Mouse (Mus musculus) adrenal gland, postnatal 14 days (tissue): Measurements from ENCODE around the gene Tada1. TPM values are rescaled to one million over a fixed set of nuclear protein-coding genes. Genes with fewer than 3 reads are reported as not detected.
A peak's percentile ranks its signal among the peaks of the same experiment; 100 is the strongest.

Experiments
- DNase-seq: peaks from one replicate; pipeline ENCODE4 v3.0.0; 2021; ENCODE audit warnings: mixed read lengths
- total RNA-seq: library from RNA; stranded (reverse); gene quantifications from 2 replicates; pipeline ENCODE4 v1.2.3, GENCODE M21; 2021

The Tada1 gene
- total RNA-seq, 1 experiment from 2014 or later, result 18.1 TPM

- DNase-seq, result no peak
These were observed 5.7 kb downstream of the Tada1 start for GRCm38 (mm10) chr1:166384614-166385013.

DNA sequence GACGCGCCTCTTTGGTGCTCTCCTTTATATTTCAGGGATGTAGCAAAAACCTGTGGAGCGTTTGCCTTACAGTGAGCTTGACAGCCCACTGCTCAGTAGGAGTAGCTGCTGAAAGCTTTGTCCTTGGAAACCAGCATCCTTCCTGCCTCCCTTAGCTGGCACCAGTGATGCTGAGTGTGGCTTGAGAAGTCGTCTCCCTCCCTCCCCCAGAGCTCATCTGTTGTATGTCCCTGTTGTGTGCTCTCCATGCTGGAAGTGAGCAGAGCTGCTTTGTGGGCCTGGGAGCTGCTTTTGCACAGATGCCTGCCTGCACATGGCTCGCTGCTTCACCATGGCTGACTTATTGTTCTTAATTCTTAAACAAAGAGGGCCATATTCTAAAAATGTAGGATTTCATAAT, 6.5 kb downstream of the Tada1 start:
- no peak for DNase-seq

DNA sequence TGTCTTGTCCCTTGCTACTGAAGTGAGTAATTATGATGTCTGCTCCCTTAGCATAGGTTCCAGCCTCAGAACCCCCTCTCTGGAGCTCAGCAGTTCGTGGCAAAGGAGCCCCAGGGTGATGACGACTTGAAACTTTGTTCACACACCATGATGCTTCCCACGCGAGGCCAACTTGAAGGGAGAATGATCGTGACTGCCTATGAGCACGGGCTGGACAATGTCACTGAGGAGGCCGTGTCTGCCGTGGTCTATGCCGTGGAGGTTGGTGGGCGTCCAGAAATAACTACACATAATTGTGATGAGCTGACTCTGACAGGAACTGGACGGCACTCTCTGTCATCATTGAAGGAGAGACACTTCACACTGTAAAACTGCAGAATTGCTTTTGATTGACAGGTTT, 9.6 kb downstream of the Tada1 start:
- DNase-seq, result no peak

GRCm38 (mm10) chr1:166389406-166390125, 10.7 kb downstream of the Tada1 start:
- no peak for DNase-seq

- DNase-seq, result no peak
These were observed 12.8 kb downstream of the Tada1 start for GRCm38 (mm10) chr1:166391671-166392070.

GRCm38 (mm10) chr1:166394770-166395169, 15.9 kb downstream of the Tada1 start:
- DNase-seq, result no peak

DNA sequence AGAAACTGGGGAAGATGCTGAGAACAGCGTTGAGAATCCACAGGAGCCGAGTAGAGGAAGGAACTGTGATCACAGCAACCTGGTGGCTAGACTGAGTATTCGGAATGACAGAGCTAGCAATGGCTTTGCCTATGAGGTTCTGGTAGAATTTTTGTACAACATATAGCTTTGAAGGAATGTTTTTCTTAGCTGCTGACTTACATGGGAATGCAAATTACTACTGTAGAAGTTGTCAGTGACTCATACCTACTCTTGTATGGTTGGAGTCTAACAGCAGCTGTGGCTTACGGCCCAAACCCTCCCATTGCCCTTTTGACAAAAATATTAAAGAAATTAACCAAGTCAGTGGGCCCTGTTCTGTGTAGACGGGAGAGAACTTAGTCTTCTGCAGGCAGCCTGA, 16.8 kb downstream of the Tada1 start:
- no peak for DNase-seq

DNA sequence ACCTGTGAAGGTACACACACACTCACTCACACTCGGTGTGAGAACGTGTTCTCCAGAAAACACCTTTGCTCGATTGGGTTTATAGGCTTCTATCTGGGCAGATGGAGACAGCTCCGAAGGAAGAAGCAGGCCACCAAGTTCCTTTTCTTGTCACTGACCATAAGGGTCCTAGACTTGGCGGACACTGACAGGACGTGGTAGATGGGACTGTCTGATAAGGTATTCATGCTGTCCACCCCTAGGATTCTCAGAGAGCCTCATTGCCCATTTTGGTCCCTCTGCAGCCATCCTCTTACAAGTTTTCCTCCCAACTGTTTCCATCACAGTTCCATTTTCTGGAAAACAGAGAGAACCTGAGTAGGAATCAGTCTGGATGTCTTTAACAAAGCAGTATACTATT, 17.5 kb downstream of the Tada1 start:
- no peak for DNase-seq

- no peak for DNase-seq
These were observed 22.6 kb downstream of the Tada1 start for GRCm38 (mm10) chr1:166401455-166401854.

DNA sequence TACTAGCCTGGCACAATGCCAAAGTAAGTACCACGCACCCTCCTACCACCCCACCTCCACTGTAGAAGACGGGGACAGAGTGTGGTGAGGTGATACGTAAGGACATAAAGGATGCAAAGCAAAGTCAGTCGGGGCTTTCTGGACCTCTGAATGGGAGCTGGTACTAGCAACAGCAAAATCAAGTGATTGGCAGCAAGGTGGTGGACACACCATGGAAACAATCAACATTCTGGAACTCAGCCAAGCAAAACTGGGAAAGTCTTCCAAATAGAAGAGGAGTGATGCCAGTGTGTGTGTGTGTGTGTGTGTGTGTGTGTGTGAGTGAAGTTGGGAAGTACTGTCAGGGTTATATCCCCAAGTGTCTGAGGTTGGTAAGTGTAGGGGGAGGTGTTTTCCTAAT, 23.1 kb downstream of the Tada1 start:
- DNase-seq, result no peak

DNA sequence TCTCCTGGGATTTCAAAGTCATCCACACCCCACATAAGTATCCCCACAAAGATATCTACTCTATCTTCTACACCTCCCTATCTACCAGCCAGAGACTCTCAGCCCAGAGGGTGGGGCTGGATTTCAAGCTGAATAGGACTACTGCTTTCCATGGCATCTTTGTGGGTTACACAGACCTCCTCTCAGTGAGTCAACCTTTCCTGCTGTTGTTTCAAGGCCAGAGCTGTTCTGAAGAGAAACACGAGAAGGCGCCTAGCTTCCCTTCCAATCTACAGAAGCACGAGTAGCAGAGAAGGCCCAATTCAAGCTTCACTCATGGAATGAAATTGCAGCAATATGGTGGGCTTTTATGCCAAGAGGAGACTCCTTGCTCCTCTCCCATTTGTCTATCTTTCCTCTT, 24.9 kb downstream of the Tada1 start:
- peak; percentile 36 for DNase-seq

- DNase-seq, result peak; percentile 72
These were observed 30.3 kb downstream of the Tada1 start for GRCm38 (mm10) chr1:166409177-166409700.

DNA sequence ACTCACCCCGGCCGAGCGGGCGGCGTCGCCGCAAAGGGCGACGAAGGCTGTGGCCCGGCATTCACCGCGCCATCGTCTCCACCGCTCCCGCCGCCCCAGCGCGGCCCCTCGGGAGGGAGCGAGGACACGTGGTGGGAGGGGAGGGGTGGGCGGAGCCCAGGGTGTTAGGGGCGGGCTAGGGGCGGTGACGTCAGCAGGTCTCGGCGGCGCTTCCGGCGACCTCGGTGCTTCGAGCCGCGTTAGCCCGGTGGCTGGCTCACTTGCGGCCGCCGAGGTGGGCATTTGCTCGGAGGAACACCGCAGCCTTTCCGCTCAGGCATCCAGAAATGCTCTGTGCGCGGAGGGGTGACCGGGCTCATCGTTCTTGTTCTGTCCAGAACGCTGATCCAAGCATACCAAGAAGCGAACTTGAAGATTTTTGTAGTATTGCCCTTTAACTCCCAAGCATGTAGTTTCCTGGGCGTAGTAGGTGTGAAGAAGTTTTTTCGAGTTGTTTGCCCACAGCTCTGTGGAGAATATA, 30.9 kb downstream of the Tada1 start, which contains the start of gene Pogk:
TSS of gene Pogk (minus strand) at position 163 of the 520 bp plus-strand sequence.
- peak; percentile 90 for DNase-seq

DNA sequence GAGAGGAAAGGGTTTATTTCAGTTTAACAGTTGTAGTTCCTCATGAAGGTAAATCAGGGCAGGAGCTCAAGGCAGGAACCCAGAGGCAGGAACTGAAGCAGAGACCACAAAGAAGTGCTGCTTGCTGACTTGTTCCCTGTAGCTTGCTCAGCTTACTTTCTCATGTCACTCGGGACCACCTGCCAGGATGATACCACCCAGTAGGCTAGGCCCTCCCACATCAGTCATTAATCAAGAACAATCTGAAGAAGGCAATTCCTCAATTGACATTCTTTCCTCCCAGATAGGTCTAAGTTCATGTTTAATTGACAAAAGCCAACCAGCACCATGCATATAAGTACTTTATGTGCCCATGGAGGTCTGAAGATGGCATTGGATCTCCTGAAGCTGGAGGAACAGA, 32.6 kb downstream of the Tada1 start:
- DNase-seq, result no peak

- no peak for DNase-seq
These were observed 33.4 kb downstream of the Tada1 start for GRCm38 (mm10) chr1:166412266-166412665.

GRCm38 (mm10) chr1:166429053-166429452, 50.2 kb downstream of the Tada1 start:
- DNase-seq, result no peak

- peak; percentile 9 for DNase-seq
These were observed 51.0 kb downstream of the Tada1 start for GRCm38 (mm10) chr1:166429809-166430431.

DNA sequence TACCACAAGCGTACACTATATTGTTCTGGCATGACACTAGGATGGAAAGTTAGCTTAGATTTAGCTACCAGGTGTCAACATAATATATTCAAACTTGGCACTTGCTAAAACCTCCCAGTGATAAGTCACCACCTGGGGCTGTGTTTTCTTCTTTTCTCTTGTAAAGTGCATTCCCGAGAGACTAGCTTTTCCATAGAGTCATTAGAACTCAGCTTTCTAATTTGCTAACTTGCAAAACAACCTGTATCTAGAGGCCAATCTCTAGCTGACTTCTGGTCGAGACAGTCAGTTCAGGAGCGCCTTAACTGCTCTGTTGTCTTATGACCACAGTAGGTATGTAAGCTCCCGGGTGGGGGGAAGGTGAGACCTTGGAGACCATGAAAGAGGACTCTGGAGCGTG, 60.5 kb downstream of the Tada1 start:
- no peak for DNase-seq

GRCm38 (mm10) chr1:166441992-166442391, 63.1 kb downstream of the Tada1 start:
- DNase-seq, result no peak
